ENCODE assay signal across 22 mouse cellular contexts in genomic region chr11:113930112-113930511, GRCm38 (mm10).
DNase-seq lines count a peak whose midpoint lies in the region; ATAC-seq lines count a peak whose summit lies in the region.
"Had no signal": no experiment of that assay in that cellular context is flagged by ENCODE, and none has a peak within 500 bp of the region (broad histone marks: within the 10 kb centered on the region; RNA-seq: fewer than 3 reads in every experiment).

No protein-coding gene starts in this region.

- no peak overlapping the region for H3K4me2 ChIP-seq in hindbrain, embryonic 11.5 days (replicated peaks; ENCODE audit: low read depth, low read length)
- no peak overlapping the region for H3K4me2 ChIP-seq in hindbrain, embryonic 16.5 days (ENCODE audit: low read length)
- H3K4me2 ChIP-seq in neural tube, embryonic 11.5 days (ENCODE audit: low read depth), result no peak overlapping the region
- H3K4me2 ChIP-seq in hindbrain, embryonic 13.5 days, result no peak overlapping the region
- H3K4me2 ChIP-seq: forebrain, embryonic 13.5 days; heart, embryonic 11.5 days; hindbrain, embryonic 15.5 days had no signal

- WGBS in hindbrain, embryonic 11.5 days, result 45% methylated on average over 11 of the region's 11 CpGs
- 41% methylated on average over 11 of the region's 11 CpGs for WGBS in hindbrain, embryonic 16.5 days
- 66% methylated on average over 11 of the region's 11 CpGs for WGBS in neural tube, embryonic 11.5 days
- 30% methylated on average over 11 of the region's 11 CpGs for WGBS in hindbrain, embryonic 13.5 days

- ATAC-seq in hindbrain, embryonic 11.5 days (ENCODE audit: low FRiP score), result peak; percentile 73
- ATAC-seq in hindbrain, embryonic 16.5 days, result no peak
- ATAC-seq in neural tube, embryonic 11.5 days (ENCODE audit: insufficient read depth, low FRiP score, low TSS enrichment), result peak; percentile 50; the same call in 1 of the 2 replicates
- ATAC-seq in hindbrain, embryonic 13.5 days (ENCODE audit: low FRiP score), result no peak
- ATAC-seq: CD4-positive, CD25-positive, alpha-beta regulatory T cell, adult 4 months; forebrain, embryonic 13.5 days; forebrain, embryonic 16.5 days; inflammation-experienced regulatory T-cells, adult 6 months; intestine, embryonic 16.5 days had no signal

- no peak overlapping the region for H3K27ac ChIP-seq in hindbrain, embryonic 11.5 days (ENCODE audit: low read depth, low read length)
- no peak overlapping the region for H3K27ac ChIP-seq in hindbrain, embryonic 16.5 days (ENCODE audit: low read depth, low read length)
- no peak overlapping the region for H3K27ac ChIP-seq in neural tube, embryonic 11.5 days (ENCODE audit: low read depth, low read length)
- no peak overlapping the region for H3K27ac ChIP-seq in hindbrain, embryonic 13.5 days
- H3K27ac ChIP-seq: forebrain, embryonic 10.5 days; forebrain, embryonic 13.5 days; hindbrain, embryonic 15.5 days had no signal

- H3K4me1 ChIP-seq in hindbrain, embryonic 11.5 days (replicated peaks; ENCODE audit: control insufficient read depth, insufficient read depth, low read length), result peaks cover 5% of the 10 kb centered on the region; the same call in 1 of the 2 replicates
- H3K4me1 ChIP-seq in hindbrain, embryonic 16.5 days (ENCODE audit: control insufficient read depth, insufficient read depth, low read depth, low read length), result peaks cover 17% of the 10 kb centered on the region
- peaks cover 7% of the 10 kb centered on the region for H3K4me1 ChIP-seq in neural tube, embryonic 11.5 days (ENCODE audit: control insufficient read depth, insufficient read depth, low read length)
- peaks cover 74% of the 10 kb centered on the region for H3K4me1 ChIP-seq in hindbrain, embryonic 13.5 days (replicated peaks)

- no peaks in the 10 kb centered on the region; the same call in 1 of the 2 replicates for H3K27me3 ChIP-seq in hindbrain, embryonic 11.5 days (ENCODE audit: control insufficient read depth, insufficient read depth, low read length)
- no peaks in the 10 kb centered on the region; the same call in 1 of the 2 replicates for H3K27me3 ChIP-seq in hindbrain, embryonic 16.5 days (replicated peaks; ENCODE audit: control insufficient read depth, insufficient read depth, low read length)
- H3K27me3 ChIP-seq in neural tube, embryonic 11.5 days (ENCODE audit: control insufficient read depth, insufficient read depth, low read length), result no peaks in the 10 kb centered on the region
- H3K27me3 ChIP-seq in hindbrain, embryonic 13.5 days, result 0 out of 2 replicates have a peak, but pooled peaks cover 15% of the 10 kb centered on the region
- H3K27me3 ChIP-seq: forebrain, embryonic 13.5 days; hindbrain, embryonic 15.5 days had no signal

- intact Hi-C loops in heart, postnatal 36 days (cut with DNase I), result no loop called here

- peak; percentile 51 for DNase-seq in hindbrain, embryonic 11.5 days (ENCODE audit: low spot score)
- DNase-seq in neural tube, embryonic 11.5 days (ENCODE audit: low spot score), result peak; percentile 39
- DNase-seq in neural tube, embryonic 10.5 days (ENCODE audit: extremely low spot score, low spot score), result no peak
- no peak for DNase-seq in heart, postnatal 36 days
- DNase-seq: adrenal gland, adult 2 months; adrenal gland, postnatal 14 days; cerebellum, adult 11 months; cerebellum, adult 2 months; cerebellum, adult 9-11 months; cerebellum, postnatal 25 days; gastrocnemius, postnatal 10 days; gastrocnemius, postnatal 36 days had no signal

- H3K36me3 ChIP-seq in hindbrain, embryonic 11.5 days (ENCODE audit: control insufficient read depth, insufficient read depth, low read length), result no peaks in the 10 kb centered on the region
- no peaks in the 10 kb centered on the region for H3K36me3 ChIP-seq in hindbrain, embryonic 16.5 days (ENCODE audit: control insufficient read depth, insufficient read depth, low read length)
- H3K36me3 ChIP-seq in neural tube, embryonic 11.5 days (ENCODE audit: control insufficient read depth, insufficient read depth, low read length), result no peaks in the 10 kb centered on the region
- no peaks in the 10 kb centered on the region for H3K36me3 ChIP-seq in hindbrain, embryonic 13.5 days
- H3K36me3 ChIP-seq: forebrain, embryonic 10.5 days; hindbrain, embryonic 15.5 days had no signal

- no peak overlapping the region for H3K9ac ChIP-seq in hindbrain, embryonic 11.5 days (ENCODE audit: low read depth, low read length)
- H3K9ac ChIP-seq in hindbrain, embryonic 16.5 days (ENCODE audit: low read depth, low read length), result no peak overlapping the region
- H3K9ac ChIP-seq in neural tube, embryonic 11.5 days (ENCODE audit: low read length), result no peak overlapping the region
- H3K9ac ChIP-seq in hindbrain, embryonic 13.5 days, result 0 out of 2 replicates have a peak overlapping the region, but pooled peaks have one; percentile 13
- H3K9ac ChIP-seq: forebrain, embryonic 13.5 days; hindbrain, embryonic 15.5 days had no signal

- H3K4me3 ChIP-seq in hindbrain, embryonic 11.5 days (ENCODE audit: low read depth, low read length), result no peak overlapping the region
- H3K4me3 ChIP-seq in hindbrain, embryonic 16.5 days (ENCODE audit: low read length), result no peak overlapping the region
- no peak overlapping the region for H3K4me3 ChIP-seq in neural tube, embryonic 11.5 days (ENCODE audit: low read depth, low read length)
- H3K4me3 ChIP-seq in hindbrain, embryonic 13.5 days, result no peak overlapping the region
- H3K4me3 ChIP-seq: forebrain, embryonic 10.5 days; forebrain, embryonic 13.5 days; hindbrain, embryonic 15.5 days had no signal

- H3K9me3 ChIP-seq in hindbrain, embryonic 11.5 days (ENCODE audit: control insufficient read depth, low read length), result no peaks in the 10 kb centered on the region
- H3K9me3 ChIP-seq in hindbrain, embryonic 16.5 days (ENCODE audit: control insufficient read depth, low read length), result no peaks in the 10 kb centered on the region
- H3K9me3 ChIP-seq in neural tube, embryonic 11.5 days (ENCODE audit: control insufficient read depth, low read length), result no peaks in the 10 kb centered on the region
- H3K9me3 ChIP-seq in hindbrain, embryonic 13.5 days, result no peaks in the 10 kb centered on the region
- H3K9me3 ChIP-seq: forebrain, embryonic 10.5 days; forebrain, embryonic 13.5 days; hindbrain, embryonic 15.5 days had no signal

Comparison
In these comparisons a context has a peak if more than half of its experiments do, and no peak if none do; other contexts are left out.
1. ATAC-seq: peak in hindbrain, embryonic 11.5 days (single experiment) and neural tube, embryonic 11.5 days (single experiment); none in hindbrain, embryonic 16.5 days (single experiment) and hindbrain, embryonic 13.5 days (single experiment).
2. DNase-seq: peak in hindbrain, embryonic 11.5 days (single experiment) and neural tube, embryonic 11.5 days (single experiment); none in neural tube, embryonic 10.5 days (single experiment) and heart, postnatal 36 days (0 of 2).